Comparison of ENCODE assay signal across 17 mouse cellular contexts in the genomic region with DNA sequence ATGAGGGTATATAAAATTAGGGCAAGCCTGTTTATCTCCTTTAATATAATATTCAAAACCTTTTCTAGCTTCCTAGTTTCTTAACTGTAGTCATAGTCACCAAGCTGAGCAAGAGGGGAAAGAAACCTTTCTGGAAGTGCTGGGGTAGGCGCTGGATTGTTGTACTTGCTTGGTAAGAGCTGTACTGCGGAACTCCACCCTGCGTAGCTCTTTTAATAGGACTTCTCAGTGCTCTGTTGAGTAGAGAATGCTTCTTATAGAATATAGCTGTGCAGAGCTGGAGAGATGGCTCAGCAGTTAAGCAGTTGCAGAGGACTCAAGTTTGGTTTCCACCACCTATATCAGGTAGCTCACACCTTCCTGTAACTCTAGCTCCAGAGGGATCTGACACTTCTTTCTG.
DNase-seq lines count a peak whose midpoint lies in the region; TF ChIP-seq lines count a peak whose summit lies in the region.
"Had no signal": no experiment of that assay in that cellular context is flagged by ENCODE, and none has a peak within 500 bp of the region (broad histone marks: within the 10 kb centered on the region; RNA-seq: fewer than 3 reads in every experiment).

No protein-coding gene starts in this region.

- TF ChIP-seq POLR2A in cortical plate, adult 2 months (IDR thresholded peaks at IDR 0.05; ENCODE audit: extremely low read depth, insufficient read depth, low read length) = no peak

- intact Hi-C loops in left cerebral cortex, adult 2 months (cut with DNase I) = no loop called here

- TF ChIP-seq CTCF in left cerebral cortex, adult 2 months (IDR thresholded peaks at IDR 0.05) = no peak
- no peak for TF ChIP-seq CTCF in cortical plate, adult 2 months (IDR thresholded peaks at IDR 0.05; ENCODE audit: extremely low read depth, insufficient read depth, low read length)

- DNase-seq in left cerebral cortex, adult 2 months (ENCODE audit: extremely low spot score in 1 of 2, low spot score in 2 of 2) = no peak
- DNase-seq in left cerebral cortex, adult 18-20 months (ENCODE audit: low spot score in 2 of 2) = no peak
- DNase-seq in adrenal gland, postnatal 36 days = no peak
- DNase-seq in adrenal gland, adult 8-10 months = no peak
- DNase-seq: adrenal gland, adult 2 months; adrenal gland, postnatal 14 days; cerebellum, adult 11-12 months; cerebellum, adult 2 months; cerebellum, adult 9-11 months; cerebellum, postnatal 14 days; cerebellum, postnatal 36 days; forebrain, postnatal 0 days had no signal

- H3K4me3 ChIP-seq in left cerebral cortex, adult 2 months = no peak overlapping the region
- no peak overlapping the region for H3K4me3 ChIP-seq in cortical plate, adult 2 months (ENCODE audit: insufficient read depth, low read length)
- H3K4me3 ChIP-seq: embryonic facial prominence, embryonic 10.5 days; embryonic facial prominence, embryonic 12.5 days; forebrain, embryonic 13.5 days; forebrain, embryonic 15.5 days had no signal

- H3K27ac ChIP-seq in left cerebral cortex, adult 2 months = peak overlapping the region; percentile 63
- 0 out of 2 replicates have a peak overlapping the region, but pooled peaks have one; percentile 75 for H3K27ac ChIP-seq in cortical plate, adult 2 months (ENCODE audit: insufficient read depth, low read length)
- H3K27ac ChIP-seq: embryonic facial prominence, embryonic 10.5 days; embryonic facial prominence, embryonic 12.5 days; forebrain, embryonic 13.5 days; forebrain, embryonic 15.5 days had no signal

- peaks cover 2% of the 10 kb centered on the region; the same call in 1 of the 2 replicates for H3K4me1 ChIP-seq in cortical plate, adult 2 months (ENCODE audit: control insufficient read depth, insufficient read depth, low read length)
